Mouse (Mus musculus) liver, embryonic 13.5 days (tissue): ENCODE measurements at regions not wholly inside any gene's neighbourhood (a gene's known extent, or its start where the extent isn't known, plus 50 kb on each side); places are given as distances from the start of the nearest gene placed in this dataset.
"Not testable (repeated sequence)": the region's sequence is repeated elsewhere in the genome, so short reads cannot be mapped to it uniquely, and the experiment has no call there.

Experiments used
- ATAC-seq: fragments of 200-750 bp; cut with Nextera tagmentation; 2 replicates; pipeline ENCODE4 v1.8.0; 2017; ENCODE audit warnings: low read depth, mild to moderate bottlenecking, moderate number of reproducible peaks, moderate library complexity
- DNase-seq: peaks from one replicate; pipeline ENCODE4 v3.0.0; 2022
- H3K27ac ChIP-seq: fragments of 300-500 bp; sonication (generic); 2 replicates; pipeline ENCODE4 v1.5.1; 2015; ENCODE audit warnings: moderate library complexity, mild to moderate bottlenecking, inconsistent platforms
- H3K27me3 ChIP-seq: fragments of 300-500 bp; sonication (generic); 2 replicates; pipeline ENCODE4 v1.6.1; 2015; ENCODE audit warnings: mild to moderate bottlenecking, inconsistent platforms
- H3K36me3 ChIP-seq: fragments of 300-500 bp; sonication (generic); 2 replicates; pipeline ENCODE4 v1.6.1; 2015; ENCODE audit warnings: mild to moderate bottlenecking, inconsistent platforms
- H3K4me1 ChIP-seq: fragments of 300-500 bp; sonication (generic); replicated peaks from 2 replicates; pipeline ENCODE4 v1.6.1; 2015; ENCODE audit warnings: inconsistent platforms
- H3K4me2 ChIP-seq: fragments of 300-500 bp; sonication (generic); 2 replicates; pipeline ENCODE4 v1.6.1; 2015; ENCODE audit warnings: inconsistent platforms, mild to moderate bottlenecking, moderate library complexity
- H3K4me3 ChIP-seq: fragments of 300-500 bp; sonication (generic); replicated peaks from 2 replicates; pipeline ENCODE4 v1.5.1; 2015; ENCODE audit warnings: mild to moderate bottlenecking, inconsistent platforms
- H3K9ac ChIP-seq: fragments of 300-500 bp; sonication (generic); 2 replicates; pipeline ENCODE4 v1.6.1; 2015; ENCODE audit warnings: mild to moderate bottlenecking, inconsistent platforms
- H3K9me3 ChIP-seq: fragments of 300-500 bp; sonication (generic); replicated peaks from 2 replicates; pipeline ENCODE4 v1.6.1; 2016; ENCODE audit warnings: inconsistent platforms
- WGBS: fragments of 180-500 bp; shearing (Covaris S2); methylation state at CpG from one replicate; pipeline ENCODE4 v1.1.7; 2015; ENCODE audit not compliant: insufficient replicate concordance; 5-methylcytosine and 5-hydroxymethylcytosine counted together

DNA sequence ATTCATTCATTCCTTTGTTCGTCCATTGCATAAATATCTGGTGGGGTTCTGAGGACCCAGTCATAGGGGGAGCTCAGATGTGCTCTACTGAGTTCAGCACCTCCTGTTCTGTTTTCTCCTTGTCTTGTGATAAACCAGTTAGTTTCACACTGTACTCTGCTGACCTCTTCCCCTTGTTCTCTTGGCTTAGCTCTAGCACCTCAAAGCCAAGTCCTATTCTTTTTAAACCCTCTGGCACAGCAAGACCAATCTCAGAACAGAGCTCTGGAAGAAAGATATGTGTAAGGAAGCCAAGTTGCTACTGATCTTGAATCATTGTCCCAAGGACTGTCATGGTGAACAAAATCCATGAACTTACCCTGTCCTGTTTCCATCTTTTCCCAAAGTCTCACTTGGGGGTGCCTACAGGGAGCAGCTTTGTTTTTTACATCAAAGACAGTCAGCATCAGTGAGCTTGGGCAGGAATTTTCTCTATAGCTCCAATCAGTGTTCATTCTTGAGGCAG lies 402.4 kb upstream of the Cdh5 start:
- DNase-seq: no peak

DNA sequence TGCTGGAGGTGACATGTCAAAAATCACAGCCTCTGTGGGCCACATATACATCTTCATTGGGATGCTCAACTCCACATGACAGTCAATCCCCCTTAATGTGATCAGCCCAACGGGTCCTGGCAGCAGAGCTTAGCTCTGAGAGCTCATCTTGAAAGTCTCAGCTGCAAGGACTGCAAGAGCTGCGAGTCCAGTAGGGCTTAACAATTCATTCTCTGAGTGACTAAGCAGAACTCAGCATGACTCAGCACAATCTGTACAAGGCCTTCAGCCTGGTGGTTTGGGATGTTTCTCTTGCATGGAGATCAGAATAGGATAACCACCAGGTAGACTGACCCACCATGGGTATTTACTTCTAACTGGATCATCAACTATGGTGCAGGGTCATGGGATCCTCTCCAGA lies 399.2 kb upstream of the Cdh5 start:
- Histone ChIP-seq H3K4me2 (no peak overlapping the region), H3K9me3 (no peaks in the 10 kb centered on the region), H3K4me3 (no peak overlapping the region), H3K4me1 (no peaks in the 10 kb centered on the region), H3K27ac (no peak overlapping the region), H3K9ac (no peak overlapping the region), H3K27me3 (no peaks in the 10 kb centered on the region), H3K36me3 (no peaks in the 10 kb centered on the region)
- WGBS: 45% methylated on average over 2 of the region's 2 CpGs
- DNase-seq (no peak), ATAC-seq (no peak)

More for the DNA sequence above, 402.4 kb upstream of the Cdh5 start:
- no peak overlapping the region for H3K9ac ChIP-seq
- H3K9me3 ChIP-seq: no peaks in the 10 kb centered on the region
- no peak overlapping the region for H3K4me2 ChIP-seq
- ATAC-seq: no peak
- H3K27ac ChIP-seq: no peak overlapping the region
- WGBS: 59% methylated on average over 1 of the region's 1 CpGs
- H3K27me3 ChIP-seq: no peaks in the 10 kb centered on the region
- no peaks in the 10 kb centered on the region for H3K4me1 ChIP-seq
- H3K4me3 ChIP-seq: no peak overlapping the region
- H3K36me3 ChIP-seq: no peaks in the 10 kb centered on the region

DNA sequence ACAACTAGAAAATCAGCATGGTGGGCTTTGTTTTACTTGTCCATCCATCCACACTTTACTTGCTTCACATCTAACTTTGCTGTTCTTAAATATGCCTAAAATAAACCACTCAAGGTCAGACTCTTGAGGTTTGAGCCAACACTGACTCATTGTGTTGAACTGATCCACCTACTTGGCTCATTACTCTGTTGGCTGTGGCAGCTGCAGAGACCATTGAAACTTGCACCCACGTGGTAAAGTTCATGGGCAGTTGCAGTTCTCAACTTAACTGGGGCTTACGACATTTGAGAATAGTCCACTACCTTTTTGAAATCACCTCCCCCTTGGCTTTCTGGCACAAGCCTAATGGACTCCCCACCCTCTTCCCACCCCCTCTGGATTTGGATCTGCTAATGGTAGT lies 395.3 kb upstream of the Cdh5 start:
- H3K4me2 ChIP-seq: no peak overlapping the region
- DNase-seq (no peak), ATAC-seq (no peak)
- no peaks in the 10 kb centered on the region for H3K4me1 ChIP-seq
- no peaks in the 10 kb centered on the region for H3K36me3 ChIP-seq
- no peak overlapping the region for H3K4me3 ChIP-seq
- H3K9me3 ChIP-seq: no peaks in the 10 kb centered on the region
- H3K27ac ChIP-seq: no peak overlapping the region
- no peak overlapping the region for H3K9ac ChIP-seq
- WGBS: 73% methylated on average over 2 of the region's 2 CpGs
- H3K27me3 ChIP-seq: no peaks in the 10 kb centered on the region

DNA sequence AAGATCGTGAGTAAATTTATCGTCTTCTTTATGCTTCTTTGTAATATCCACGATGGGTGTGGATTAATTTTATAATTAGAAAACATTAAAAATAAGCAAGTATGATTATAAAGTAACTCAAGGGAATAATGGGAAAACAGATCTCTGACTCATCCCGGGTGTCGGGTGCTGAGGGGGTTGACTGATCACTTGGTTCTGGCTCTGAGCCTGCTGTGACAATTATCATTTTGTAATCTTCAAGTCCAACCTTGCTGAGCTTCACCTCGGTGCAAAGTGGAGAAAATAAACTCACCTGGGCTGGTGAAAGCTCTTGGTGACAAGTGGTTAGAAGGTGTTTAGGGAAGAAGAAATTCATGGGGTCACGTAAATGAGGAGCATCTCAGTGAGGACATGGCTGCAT lies 390.6 kb upstream of the Cdh5 start:
- not testable (repeated sequence) for H3K4me1 ChIP-seq, H3K9ac ChIP-seq, H3K9me3 ChIP-seq, H3K27me3 ChIP-seq, H3K36me3 ChIP-seq, H3K4me3 ChIP-seq, ATAC-seq, H3K4me2 ChIP-seq, H3K27ac ChIP-seq, DNase-seq
- 65% methylated on average over 7 of the region's 7 CpGs for WGBS

DNA sequence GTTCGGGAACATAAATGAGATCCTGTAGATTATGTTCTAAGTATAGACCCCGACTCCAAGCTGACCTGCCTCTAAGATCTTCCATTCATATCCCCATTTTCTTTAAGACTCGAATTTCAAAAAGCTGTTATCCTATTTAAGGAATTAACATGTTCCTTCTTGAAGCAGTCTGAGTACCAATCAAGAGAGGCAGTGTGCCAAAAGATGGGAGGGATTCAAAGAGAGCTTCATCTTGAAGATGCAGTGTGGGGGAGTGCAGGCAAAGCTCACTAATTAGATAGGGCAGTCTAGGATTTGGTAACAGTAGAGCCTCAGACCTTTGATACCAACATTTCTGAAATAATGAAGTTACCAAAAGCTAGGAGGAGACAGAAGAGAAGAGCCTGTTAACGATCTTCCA lies 383.7 kb upstream of the Cdh5 start:
- no peaks in the 10 kb centered on the region for H3K27me3 ChIP-seq
- H3K4me1 ChIP-seq: no peaks in the 10 kb centered on the region
- ATAC-seq (no peak), DNase-seq (no peak)
- H3K9me3 ChIP-seq: 0 out of 2 replicates have a peak, but pooled peaks cover 3% of the 10 kb centered on the region
- H3K36me3 ChIP-seq: no peaks in the 10 kb centered on the region
- no peak overlapping the region for H3K4me2 ChIP-seq
- WGBS: 44% methylated on average over 4 of the region's 4 CpGs
- H3K27ac ChIP-seq: no peak overlapping the region
- no peak overlapping the region for H3K4me3 ChIP-seq
- no peak overlapping the region for H3K9ac ChIP-seq

DNA sequence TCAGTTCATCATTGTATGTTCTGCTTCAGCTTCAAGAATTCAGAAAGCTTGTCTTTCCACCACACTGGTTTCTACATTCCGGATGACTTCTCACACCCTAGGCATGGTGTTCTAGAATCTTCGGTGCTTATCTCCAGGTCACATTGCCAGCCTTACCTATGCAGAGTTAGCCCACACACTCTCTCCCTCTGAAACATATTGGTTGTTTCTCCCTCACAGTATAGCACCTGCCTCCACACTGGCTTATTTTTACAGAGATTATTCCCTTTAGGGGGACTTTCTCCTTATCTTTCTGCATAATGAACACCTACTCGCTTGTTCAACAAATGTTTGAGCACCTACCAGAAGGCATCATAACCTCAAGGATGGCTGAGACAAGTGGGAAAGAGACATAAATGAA lies 368.0 kb upstream of the Cdh5 start:
- ATAC-seq: no peak

DNA sequence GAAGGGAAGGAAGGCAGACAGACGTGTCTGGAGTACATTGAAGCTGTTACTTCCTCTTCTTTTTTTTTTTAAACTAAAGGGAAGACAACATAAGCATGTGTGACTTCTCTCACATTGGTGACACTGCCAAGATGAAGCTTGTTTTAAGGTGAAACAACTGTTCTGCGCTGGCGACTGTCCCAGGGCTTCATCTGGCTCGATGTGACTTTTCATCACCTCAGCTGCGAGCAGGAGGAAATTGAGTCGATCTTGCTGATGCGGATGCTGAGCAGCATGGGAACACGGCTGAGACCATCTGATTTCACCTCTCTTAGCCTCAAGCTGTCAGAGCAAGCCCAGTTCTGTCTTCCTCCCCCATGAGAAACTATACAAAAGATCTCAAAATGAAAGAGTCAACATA lies 363.1 kb upstream of the Cdh5 start:
- H3K36me3 ChIP-seq: no peaks in the 10 kb centered on the region
- ATAC-seq (no peak), DNase-seq (no peak)
- H3K4me2 ChIP-seq: no peak overlapping the region
- H3K4me3 ChIP-seq: no peak overlapping the region
- no peaks in the 10 kb centered on the region for H3K4me1 ChIP-seq
- WGBS: 53% methylated on average over 8 of the region's 8 CpGs
- H3K27me3 ChIP-seq: no peaks in the 10 kb centered on the region
- H3K9me3 ChIP-seq: 0 out of 2 replicates have a peak, but pooled peaks cover 9% of the 10 kb centered on the region
- no peak overlapping the region for H3K9ac ChIP-seq
- H3K27ac ChIP-seq: no peak overlapping the region

More for the DNA sequence above, 368.0 kb upstream of the Cdh5 start:
- Histone ChIP-seq H3K27ac (no peak overlapping the region), H3K4me3 (no peak overlapping the region), H3K27me3 (no peaks in the 10 kb centered on the region), H3K9me3 (0 out of 2 replicates have a peak, but pooled peaks cover 9% of the 10 kb centered on the region), H3K4me2 (no peak overlapping the region), H3K36me3 (no peaks in the 10 kb centered on the region), H3K4me1 (no peaks in the 10 kb centered on the region), H3K9ac (no peak overlapping the region)
- DNase-seq: no peak
- WGBS: 69% methylated on average over 3 of the region's 3 CpGs

DNA sequence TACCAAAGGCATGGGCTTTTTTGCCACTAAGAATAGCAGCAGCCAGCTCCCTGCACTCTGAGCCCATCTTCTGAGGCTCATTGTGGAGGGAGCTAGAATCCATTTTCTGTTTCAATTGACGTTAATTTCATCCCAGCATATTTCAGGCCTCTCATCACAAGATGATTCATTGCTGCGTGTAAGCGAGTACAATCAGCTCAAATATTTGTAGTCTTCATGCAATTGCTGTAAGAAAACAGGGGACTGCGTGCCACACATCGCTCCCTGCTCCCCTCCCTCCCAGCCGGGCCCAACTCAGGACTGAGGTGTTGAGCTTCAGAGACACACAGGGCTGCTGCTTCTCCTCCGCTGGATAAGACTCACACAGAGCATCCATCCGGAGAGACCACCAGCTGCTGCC lies 360.0 kb upstream of the Cdh5 start:
- Histone ChIP-seq H3K9me3 (no peaks in the 10 kb centered on the region), H3K4me2 (no peak overlapping the region), H3K27ac (no peak overlapping the region), H3K9ac (no peak overlapping the region), H3K36me3 (no peaks in the 10 kb centered on the region), H3K4me1 (no peaks in the 10 kb centered on the region), H3K27me3 (no peaks in the 10 kb centered on the region), H3K4me3 (no peak overlapping the region)
- DNase-seq (no peak), ATAC-seq (no peak)
- 71% methylated on average over 8 of the region's 8 CpGs for WGBS

DNA sequence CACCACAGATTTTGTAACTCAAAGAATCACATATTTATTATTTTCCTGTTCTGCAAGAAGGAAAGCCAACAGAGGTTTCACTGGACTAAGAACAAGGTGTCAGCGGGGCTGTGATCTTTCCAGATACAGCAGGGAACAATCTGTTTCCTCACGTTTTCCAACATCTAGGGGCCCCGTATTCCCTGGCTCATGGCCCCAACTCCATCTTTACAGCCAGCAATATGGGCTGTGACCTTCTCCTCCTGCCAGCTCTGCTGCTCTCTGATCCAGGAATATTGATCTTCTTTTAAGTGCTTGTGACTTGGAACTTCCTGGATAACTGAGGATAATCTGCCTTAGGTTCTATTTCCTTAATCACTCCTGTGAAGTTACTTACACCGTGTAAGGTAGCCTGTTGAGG lies 352.7 kb upstream of the Cdh5 start:
- Histone ChIP-seq H3K9ac (no peak overlapping the region), H3K4me2 (no peak overlapping the region), H3K27ac (no peak overlapping the region), H3K4me1 (no peaks in the 10 kb centered on the region), H3K4me3 (no peak overlapping the region), H3K36me3 (no peaks in the 10 kb centered on the region), H3K9me3 (no peaks in the 10 kb centered on the region), H3K27me3 (no peaks in the 10 kb centered on the region)
- WGBS: 56% methylated on average over 4 of the region's 4 CpGs
- ATAC-seq (no peak), DNase-seq (no peak)

DNA sequence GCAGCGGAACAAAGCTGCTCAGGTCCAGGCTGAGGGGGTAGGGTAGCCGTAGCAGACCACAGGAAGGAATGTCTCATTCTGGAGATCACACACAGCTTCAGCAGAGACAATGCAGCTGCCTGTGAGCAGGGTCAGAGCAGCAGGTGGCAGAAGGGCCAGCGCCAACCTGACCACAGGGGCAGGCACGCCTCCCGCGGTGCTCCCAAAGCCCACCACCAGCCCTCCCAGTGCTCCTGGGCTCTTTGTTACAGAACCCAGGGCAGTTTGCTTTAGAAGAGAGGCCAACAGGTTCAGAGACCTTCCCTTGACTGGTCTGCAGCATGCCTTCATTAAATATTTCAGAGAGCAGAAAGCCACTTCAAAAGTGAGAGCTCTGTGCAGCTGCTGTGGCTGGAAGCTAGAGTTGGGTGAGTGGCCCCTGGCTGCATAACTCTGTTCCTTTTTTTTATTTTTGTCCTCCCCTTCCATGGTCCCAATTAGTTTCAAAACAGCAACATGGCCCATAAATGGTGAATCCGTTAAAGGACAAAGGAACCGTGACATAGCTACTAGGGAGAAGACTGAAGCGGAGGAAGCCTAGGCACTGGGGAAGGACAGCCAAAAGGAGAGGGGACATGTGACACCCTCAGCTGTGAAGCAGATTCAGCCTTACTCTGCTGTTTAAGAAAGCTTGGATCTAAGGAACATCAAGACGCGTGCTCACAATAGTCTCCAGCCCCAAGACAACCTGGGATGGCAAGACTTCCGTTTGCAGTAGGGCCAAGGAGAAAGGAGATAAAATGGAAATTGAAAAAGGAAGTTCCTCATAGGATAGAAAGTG lies 350.9 kb upstream of the Cdh5 start:
- H3K4me1 ChIP-seq: no peaks in the 10 kb centered on the region
- DNase-seq: no peak
- no peak overlapping the region for H3K4me2 ChIP-seq
- ATAC-seq: no peak
- no peaks in the 10 kb centered on the region for H3K9me3 ChIP-seq
- H3K4me3 ChIP-seq: no peak overlapping the region
- H3K9ac ChIP-seq: no peak overlapping the region
- H3K27me3 ChIP-seq: no peaks in the 10 kb centered on the region
- H3K36me3 ChIP-seq: no peaks in the 10 kb centered on the region
- no peak overlapping the region for H3K27ac ChIP-seq
- 32% methylated on average over 12 of the region's 12 CpGs for whole genome bisulfite sequencing

DNA sequence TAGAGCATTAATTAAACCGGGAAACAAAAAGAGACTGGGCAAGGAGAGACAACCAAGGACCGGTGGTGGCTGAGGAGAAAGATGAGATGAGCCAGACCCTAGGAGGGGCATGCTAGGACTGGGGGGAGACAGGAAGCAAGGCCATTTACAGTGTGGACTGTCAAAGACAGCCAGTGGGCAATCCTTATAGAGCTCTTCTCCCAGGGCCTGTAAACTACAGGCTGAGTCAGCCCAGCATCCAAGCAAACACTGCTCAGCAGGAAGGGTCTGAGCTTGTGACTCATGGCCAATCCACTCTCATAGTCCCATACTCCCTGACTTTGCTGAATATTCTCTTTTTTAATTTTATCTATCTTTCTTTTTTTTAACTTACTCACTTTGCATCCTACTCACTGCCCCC lies 350.3 kb upstream of the Cdh5 start:
- no peak for DNase-seq

DNA sequence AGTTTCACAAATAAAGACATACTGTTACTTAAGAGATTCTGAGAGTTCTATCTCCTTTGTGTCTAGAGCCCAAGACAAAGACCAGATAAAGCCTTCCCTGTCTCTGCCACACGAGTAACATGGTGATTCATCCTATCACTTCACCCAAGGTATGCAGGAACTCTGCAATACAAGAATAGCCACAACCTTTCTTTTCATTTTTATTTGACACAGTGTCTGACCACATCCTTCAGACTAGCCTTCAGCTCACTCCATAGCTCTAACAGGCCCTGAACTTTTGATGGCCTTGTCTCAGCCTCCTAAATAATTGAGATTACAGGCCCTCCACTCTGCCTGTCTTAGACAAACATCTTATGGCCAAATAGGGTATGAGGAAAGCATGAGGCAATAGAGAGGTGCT lies 337.6 kb upstream of the Cdh5 start:
- ATAC-seq (no peak), DNase-seq (no peak)
- Histone ChIP-seq H3K4me3 (no peak overlapping the region), H3K36me3 (no peaks in the 10 kb centered on the region), H3K4me2 (no peak overlapping the region), H3K9me3 (0 out of 2 replicates have a peak, but pooled peaks cover 2% of the 10 kb centered on the region), H3K4me1 (no peaks in the 10 kb centered on the region), H3K9ac (no peak overlapping the region), H3K27ac (no peak overlapping the region), H3K27me3 (no peaks in the 10 kb centered on the region)
- 32% methylated on average over 1 of the region's 1 CpGs for WGBS

More for the DNA sequence above, 350.3 kb upstream of the Cdh5 start:
- Histone ChIP-seq H3K9ac (no peak overlapping the region), H3K9me3 (no peaks in the 10 kb centered on the region), H3K4me2 (no peak overlapping the region), H3K27me3 (no peaks in the 10 kb centered on the region), H3K4me1 (no peaks in the 10 kb centered on the region), H3K27ac (no peak overlapping the region), H3K36me3 (no peaks in the 10 kb centered on the region), H3K4me3 (no peak overlapping the region)
- 59% methylated on average over 2 of the region's 2 CpGs for WGBS
- ATAC-seq: no peak
